Mouse (Mus musculus): ENCODE measurements around the gene Rmnd5b. TPM values are rescaled to one million over a fixed set of nuclear protein-coding genes. Genes with fewer than 3 reads are reported as not detected.

The Rmnd5b gene
- polyA plus RNA-seq, 1 experiment from 2014 or later = 53.8 TPM

DNA sequence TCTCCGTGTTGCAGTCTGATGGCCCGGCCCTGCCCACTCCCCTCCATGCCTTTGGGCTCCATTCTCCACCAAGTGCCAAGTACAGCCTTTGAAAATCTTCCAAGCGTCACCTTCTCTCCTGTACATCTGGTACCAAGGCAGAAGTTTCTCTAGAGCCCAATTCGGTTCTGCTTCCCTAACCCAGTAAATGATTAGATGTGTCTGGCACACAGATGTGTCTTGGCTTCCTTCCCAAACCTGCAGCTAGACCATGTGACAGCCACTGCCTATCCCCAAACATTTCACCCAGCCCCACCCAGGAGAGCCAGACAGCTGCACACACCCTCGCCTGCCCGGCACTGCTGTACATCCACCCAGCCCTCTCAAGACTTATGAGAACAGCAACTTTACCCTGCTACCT lies 23.0 kb upstream of the Rmnd5b start:
- WGBS = 73% methylated on average over 6 of the region's 6 CpGs
- no peaks in the 10 kb centered on the region for H3K9me3 ChIP-seq (replicated peaks)
- H3K4me2 ChIP-seq = no peak overlapping the region
- no peaks in the 10 kb centered on the region for H3K4me1 ChIP-seq
- no peak overlapping the region for H3K4me3 ChIP-seq
- no peaks in the 10 kb centered on the region for H3K36me3 ChIP-seq (ENCODE audit: poor library complexity, severe bottlenecking)
- no peak overlapping the region for H3K9ac ChIP-seq
- no peak for ATAC-seq
- H3K27ac ChIP-seq = no peak overlapping the region
- H3K27me3 ChIP-seq = 0 out of 2 replicates have a peak, but pooled peaks cover 3% of the 10 kb centered on the region

DNA sequence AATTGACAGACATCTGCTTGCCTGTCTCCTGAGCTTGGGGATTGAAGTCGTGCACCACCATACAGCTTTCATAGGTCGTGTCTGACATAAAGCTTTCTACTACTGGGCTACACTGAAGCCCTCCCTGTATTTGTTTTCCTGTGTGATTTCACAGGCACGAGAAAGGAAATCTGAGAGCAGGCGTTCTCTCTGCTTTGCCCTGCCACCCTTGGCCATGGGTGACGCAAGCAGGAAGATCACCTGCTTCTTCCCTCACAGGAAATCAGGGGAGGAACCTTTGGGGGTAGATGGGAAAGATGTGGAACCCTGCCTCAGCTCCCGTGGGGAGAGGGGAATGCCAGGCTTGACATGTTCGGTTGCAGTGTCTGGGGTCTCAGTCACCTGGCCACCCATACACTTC lies 22.6 kb upstream of the Rmnd5b start:
- ATAC-seq = no peak
- Histone ChIP-seq H3K9me3 (replicated peaks) (no peaks in the 10 kb centered on the region), H3K4me2 (no peak overlapping the region), H3K36me3 (ENCODE audit: poor library complexity, severe bottlenecking) (no peaks in the 10 kb centered on the region), H3K4me1 (no peaks in the 10 kb centered on the region), H3K27ac (no peak overlapping the region), H3K9ac (no peak overlapping the region), H3K27me3 (0 out of 2 replicates have a peak, but pooled peaks cover 3% of the 10 kb centered on the region), H3K4me3 (no peak overlapping the region)
- 75% methylated on average over 7 of the region's 7 CpGs for WGBS

- Histone ChIP-seq H3K4me1 (no peaks in the 10 kb centered on the region), H3K4me2 (no peak overlapping the region), H3K36me3 (ENCODE audit: poor library complexity, severe bottlenecking) (no peaks in the 10 kb centered on the region), H3K27ac (no peak overlapping the region), H3K9ac (no peak overlapping the region), H3K9me3 (replicated peaks) (no peaks in the 10 kb centered on the region), H3K27me3 (0 out of 2 replicates have a peak, but pooled peaks cover 3% of the 10 kb centered on the region), H3K4me3 (no peak overlapping the region)
- no peak for ATAC-seq
- 86% methylated on average over 10 of the region's 10 CpGs for WGBS
Measured at GRCm38 (mm10) chr11:51656798-51657521, 21.3 kb upstream of the Rmnd5b start.

DNA sequence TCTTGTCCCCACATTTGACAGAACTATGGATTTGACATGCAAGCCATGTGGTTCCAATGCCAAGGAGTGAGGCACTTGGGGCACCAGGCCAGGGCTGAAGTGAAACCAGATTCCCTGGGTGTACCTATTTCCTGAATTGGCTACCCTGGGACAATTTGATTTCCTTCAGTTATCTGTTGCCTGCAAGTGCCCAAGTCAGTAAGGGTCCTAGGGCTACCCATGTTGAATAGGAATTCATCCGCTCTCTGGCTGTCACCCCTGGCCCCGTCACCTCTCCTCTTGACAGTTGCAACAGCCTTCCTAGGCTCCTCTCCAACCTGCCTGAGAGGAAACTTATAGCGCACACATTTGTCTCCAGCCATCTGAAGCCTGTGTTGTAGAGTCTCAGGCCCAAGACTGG lies 19.2 kb upstream of the Rmnd5b start:
- ATAC-seq = no peak
- Histone ChIP-seq H3K36me3 (ENCODE audit: poor library complexity, severe bottlenecking) (no peaks in the 10 kb centered on the region), H3K27me3 (peaks cover 16% of the 10 kb centered on the region), H3K9ac (no peak overlapping the region), H3K27ac (no peak overlapping the region), H3K4me1 (peaks cover 13% of the 10 kb centered on the region), H3K4me2 (no peak overlapping the region), H3K4me3 (no peak overlapping the region), H3K9me3 (replicated peaks) (no peaks in the 10 kb centered on the region)
- WGBS = 98% methylated on average over 3 of the region's 3 CpGs

- peaks cover 24% of the 10 kb centered on the region for H3K4me1 ChIP-seq
- H3K4me3 ChIP-seq = no peak overlapping the region
- peaks cover 27% of the 10 kb centered on the region for H3K27me3 ChIP-seq
- no peak overlapping the region for H3K4me2 ChIP-seq
- no peak overlapping the region for H3K27ac ChIP-seq
- 88% methylated on average over 6 of the region's 6 CpGs for WGBS
- H3K9me3 ChIP-seq (replicated peaks) = no peaks in the 10 kb centered on the region
- H3K9ac ChIP-seq = 0 out of 2 replicates have a peak overlapping the region, but pooled peaks have one; percentile 16
- no peaks in the 10 kb centered on the region for H3K36me3 ChIP-seq (ENCODE audit: poor library complexity, severe bottlenecking)
- no peak for ATAC-seq
Measured at GRCm38 (mm10) chr11:51653736-51654135, 18.0 kb upstream of the Rmnd5b start.

GRCm38 (mm10) chr11:51652889-51653418 lies 17.3 kb upstream of the Rmnd5b start:
- H3K9me3 ChIP-seq (replicated peaks) = no peaks in the 10 kb centered on the region
- no peaks in the 10 kb centered on the region for H3K36me3 ChIP-seq (ENCODE audit: poor library complexity, severe bottlenecking)
- no peak overlapping the region for H3K9ac ChIP-seq
- H3K27ac ChIP-seq = no peak overlapping the region
- 90% methylated on average over 4 of the region's 4 CpGs for WGBS
- ATAC-seq = no peak
- H3K4me1 ChIP-seq = peaks cover 30% of the 10 kb centered on the region
- no peak overlapping the region for H3K4me2 ChIP-seq
- H3K4me3 ChIP-seq = no peak overlapping the region
- peaks cover 27% of the 10 kb centered on the region for H3K27me3 ChIP-seq

DNA sequence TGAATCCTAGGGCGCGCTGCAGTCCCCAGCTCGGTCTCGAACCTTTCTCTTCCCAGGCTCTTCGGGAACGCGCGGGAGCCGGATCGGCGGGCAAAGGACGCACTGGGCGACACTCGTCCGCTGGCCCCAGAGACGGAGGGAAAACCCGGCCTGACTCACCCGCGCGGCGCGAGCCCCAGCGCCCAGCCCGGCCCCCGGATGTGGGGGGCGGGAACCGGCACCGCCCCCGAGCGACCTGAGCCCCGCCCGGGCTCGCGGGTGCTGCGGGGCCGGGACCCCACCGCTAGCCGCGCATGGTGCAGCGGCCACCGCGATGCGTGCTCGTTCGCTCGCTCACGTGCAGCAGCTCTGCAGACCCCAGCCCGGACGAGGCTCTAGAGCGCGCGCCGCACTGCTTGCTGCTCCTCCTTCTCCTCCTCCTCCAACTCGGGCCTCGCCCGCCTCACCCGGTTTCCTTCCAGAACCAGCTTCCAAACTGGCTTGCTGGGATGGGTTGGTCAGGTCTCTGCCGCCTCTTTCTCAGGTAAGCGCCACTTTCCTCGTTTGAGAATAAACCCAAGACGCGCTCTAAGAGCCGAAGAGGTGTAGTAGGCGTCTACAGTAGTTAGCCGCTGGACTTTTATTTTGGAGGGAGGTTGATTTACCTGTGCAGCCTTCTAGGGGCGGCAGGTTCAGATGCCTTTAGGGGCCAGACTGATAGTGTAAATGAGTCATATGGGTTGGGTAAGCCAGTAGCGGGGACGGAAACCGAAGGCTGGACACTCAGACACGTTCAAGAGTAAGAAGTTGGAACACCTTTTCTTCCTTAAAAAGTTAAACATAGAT lies 15.2 kb upstream of the Rmnd5b start, which contains the start of the genes N4bp3 and D930048N14Rik:
Gene N4bp3, minus strand, starts transcription at position 152 of the 825 bp plus-strand sequence.
Gene D930048N14Rik, plus strand, starts transcription at position 264 of the 825 bp plus-strand sequence.
- WGBS = 1% methylated on average over 60 of the region's 70 CpGs
- peaks cover 30% of the 10 kb centered on the region for H3K4me1 ChIP-seq
- peak within 1 kb of the TSS; percentile 92 for H3K4me2 ChIP-seq
- H3K4me3 ChIP-seq = peak within 1 kb of the TSS; percentile 55
- peak within 1 kb of the TSS; percentile 70 for H3K9ac ChIP-seq
- H3K27me3 ChIP-seq = peaks cover 27% of the 10 kb centered on the region
- no peaks in the 10 kb centered on the region for H3K9me3 ChIP-seq (replicated peaks)
- H3K27ac ChIP-seq = no peak within 1 kb of the TSS
- no peaks in the 10 kb centered on the region for H3K36me3 ChIP-seq (ENCODE audit: poor library complexity, severe bottlenecking)
- peak; percentile 75 for ATAC-seq

- 2% methylated on average over 30 of the region's 30 CpGs for WGBS
- peaks cover 27% of the 10 kb centered on the region for H3K27me3 ChIP-seq
- H3K4me2 ChIP-seq = peak overlapping the region; percentile 92
- peaks cover 30% of the 10 kb centered on the region for H3K4me1 ChIP-seq
- peak overlapping the region; percentile 70 for H3K9ac ChIP-seq
- no peaks in the 10 kb centered on the region for H3K9me3 ChIP-seq (replicated peaks)
- no peaks in the 10 kb centered on the region for H3K36me3 ChIP-seq (ENCODE audit: poor library complexity, severe bottlenecking)
- ATAC-seq = peak; percentile 25; the same call in 1 of the 2 replicates
- peak overlapping the region; percentile 55 for H3K4me3 ChIP-seq
- no peak overlapping the region for H3K27ac ChIP-seq
Measured at GRCm38 (mm10) chr11:51650261-51650660, 14.6 kb upstream of the Rmnd5b start.

DNA sequence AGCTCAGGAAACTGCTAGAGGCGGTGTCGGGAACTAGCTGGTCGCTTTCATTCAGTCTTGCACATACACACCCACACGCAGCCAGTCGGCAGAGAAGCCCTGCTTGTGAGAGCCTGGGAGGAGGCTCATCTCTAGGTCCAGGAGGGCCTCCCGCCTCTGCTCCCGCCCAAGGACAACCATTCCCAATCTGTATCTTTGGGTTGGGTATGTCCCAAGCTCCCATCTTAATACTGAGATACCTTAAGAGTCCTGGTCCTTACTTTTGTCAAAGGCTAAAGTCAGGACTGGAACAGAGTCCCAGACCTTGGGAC lies 14.1 kb upstream of the Rmnd5b start:
- Histone ChIP-seq H3K4me2 (peak overlapping the region; percentile 92), H3K27me3 (peaks cover 27% of the 10 kb centered on the region), H3K27ac (no peak overlapping the region), H3K4me1 (peaks cover 30% of the 10 kb centered on the region), H3K4me3 (peak overlapping the region; percentile 55), H3K9me3 (replicated peaks) (no peaks in the 10 kb centered on the region), H3K36me3 (ENCODE audit: poor library complexity, severe bottlenecking) (no peaks in the 10 kb centered on the region), H3K9ac (peak overlapping the region; percentile 70)
- WGBS = 7% methylated on average over 7 of the region's 7 CpGs
- ATAC-seq = no peak

DNA sequence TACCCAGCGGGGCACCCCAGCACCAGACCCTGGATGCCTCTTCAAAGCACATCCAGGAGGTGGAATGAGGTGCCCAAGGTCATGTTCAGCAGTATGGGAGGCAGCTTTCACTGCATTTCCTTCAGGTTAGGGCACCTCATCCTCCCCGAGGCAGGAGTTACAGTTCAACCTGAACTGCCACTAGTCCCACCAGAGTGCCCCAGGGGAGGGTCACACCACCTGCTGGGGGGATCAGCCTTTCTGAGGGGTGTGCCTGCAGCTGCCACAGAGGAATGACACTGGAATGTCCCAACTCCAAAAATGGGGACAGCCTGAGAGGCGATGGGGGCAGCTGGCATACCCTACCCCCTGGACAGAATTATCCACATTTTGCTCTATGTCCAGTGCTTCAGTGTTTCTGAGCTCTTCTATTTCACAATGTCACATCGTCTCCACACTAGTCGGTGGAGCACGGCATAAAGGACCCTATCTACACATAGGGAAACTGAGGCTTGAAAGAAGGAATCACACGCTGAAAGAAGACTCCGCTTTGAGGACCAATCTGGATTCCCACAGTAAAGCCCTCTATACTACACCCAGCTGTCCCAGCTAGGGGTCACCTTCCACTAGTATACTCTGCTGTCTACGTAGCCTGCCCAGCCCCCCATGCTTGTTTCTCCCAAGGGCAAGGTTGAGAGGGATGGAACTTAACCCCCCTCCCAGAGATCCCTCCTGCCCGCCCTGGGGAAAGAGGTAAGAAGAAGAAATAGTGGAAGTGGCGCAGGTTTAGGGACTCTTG lies 13.6 kb upstream of the Rmnd5b start:
- H3K4me1 ChIP-seq = peaks cover 30% of the 10 kb centered on the region
- peak overlapping the region; percentile 92 for H3K4me2 ChIP-seq
- 0 out of 2 replicates have a peak, but pooled peaks cover under 1% of the 10 kb centered on the region for H3K36me3 ChIP-seq (ENCODE audit: poor library complexity, severe bottlenecking)
- H3K9me3 ChIP-seq (replicated peaks) = no peaks in the 10 kb centered on the region
- WGBS = 32% methylated on average over 11 of the region's 11 CpGs
- H3K9ac ChIP-seq = 0 out of 2 replicates have a peak overlapping the region, but pooled peaks have one; percentile 34
- ATAC-seq = no peak
- peaks cover 27% of the 10 kb centered on the region for H3K27me3 ChIP-seq
- peak overlapping the region; percentile 55 for H3K4me3 ChIP-seq
- H3K27ac ChIP-seq = no peak overlapping the region; the same call in 1 of the 2 replicates

GRCm38 (mm10) chr11:51648566-51648965 lies 12.9 kb upstream of the Rmnd5b start:
- Histone ChIP-seq H3K4me2 (peak overlapping the region; percentile 92; the same call in 1 of the 2 replicates), H3K36me3 (ENCODE audit: poor library complexity, severe bottlenecking) (0 out of 2 replicates have a peak, but pooled peaks cover 3% of the 10 kb centered on the region), H3K4me1 (peaks cover 30% of the 10 kb centered on the region), H3K27ac (no peak overlapping the region; the same call in 1 of the 2 replicates), H3K9ac (no peak overlapping the region), H3K27me3 (peaks cover 24% of the 10 kb centered on the region), H3K4me3 (no peak overlapping the region), H3K9me3 (replicated peaks) (no peaks in the 10 kb centered on the region)
- ATAC-seq = no peak
- WGBS = 29% methylated on average over 3 of the region's 3 CpGs
